Mouse (Mus musculus) spleen, adult 2 months (tissue): ENCODE data around the gene Glyctk.

Experiments used
- CTCF ChIP-seq: fragments of 200-500 bp; IDR thresholded peaks from 2 replicates; pipeline ENCODE4 v1.5.1; 2011; ENCODE audit warnings: mild to moderate bottlenecking, inconsistent platforms; ENCODE audit not compliant: insufficient read depth, insufficient read length, insufficient replicate concordance; ENCODE audit errors: extremely low read depth
- POLR2A ChIP-seq: fragments of 200-500 bp; IDR thresholded peaks from 2 replicates; pipeline ENCODE4 v1.6.1; 2011; ENCODE audit warnings: low read depth, low read length, inconsistent platforms

GRCm38 (mm10) chr9:106203990-106204851 is 46.3 kb upstream of the Glyctk start:
- TF ChIP-seq CTCF (no peak), POLR2A (no peak)
